Mouse (Mus musculus): ENCODE measurements around the gene Cbr2.

Cbr2 gene

DNA sequence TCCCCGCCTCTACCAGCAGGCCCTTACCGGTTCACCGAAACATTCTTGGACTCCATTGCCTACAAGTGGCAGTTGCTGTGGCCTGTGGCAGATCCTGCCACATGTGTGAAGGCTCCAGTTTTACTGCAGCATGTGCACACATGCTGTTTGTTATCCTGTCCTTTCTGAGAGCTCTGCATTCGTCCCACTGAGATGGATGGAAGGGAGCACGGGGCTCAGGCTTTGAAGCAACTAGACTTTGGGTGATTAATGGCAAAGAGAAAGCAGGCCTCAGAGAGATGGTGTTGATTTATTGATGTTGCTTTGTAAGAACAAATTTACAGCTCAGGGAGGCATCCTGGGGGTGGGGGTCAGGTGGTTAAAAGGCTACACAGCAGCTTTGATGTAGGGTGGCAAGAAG lies 21.2 kb downstream of the Cbr2 start:
- no peak for DNase-seq

- DNase-seq, result no peak
Observed at GRCm38 (mm10) chr11:120709551-120709950, 22.4 kb downstream of the Cbr2 start.

- no peak for DNase-seq
Observed at GRCm38 (mm10) chr11:120707969-120708368, 23.9 kb downstream of the Cbr2 start.

DNA sequence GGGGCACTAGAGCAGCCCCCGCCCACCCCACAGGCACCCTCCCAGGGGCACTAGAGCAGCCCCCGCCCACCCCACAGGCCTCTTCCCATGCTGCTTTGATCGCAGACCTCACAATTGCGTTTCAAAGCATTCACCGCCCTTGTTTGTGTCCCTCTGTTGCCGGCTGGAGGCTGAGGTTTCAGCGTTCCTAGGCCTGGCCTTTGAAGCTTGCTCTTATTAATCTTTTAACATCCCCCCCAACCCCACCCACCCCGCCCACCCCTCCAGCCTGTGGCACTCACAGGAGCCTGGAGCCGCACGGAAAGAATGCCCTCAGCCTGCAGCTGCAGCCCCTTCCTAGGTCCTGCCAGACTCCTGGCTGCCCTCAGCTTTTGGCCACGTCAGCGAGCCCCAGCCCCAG lies 24.7 kb downstream of the Cbr2 start:
- DNase-seq, result no peak

DNA sequence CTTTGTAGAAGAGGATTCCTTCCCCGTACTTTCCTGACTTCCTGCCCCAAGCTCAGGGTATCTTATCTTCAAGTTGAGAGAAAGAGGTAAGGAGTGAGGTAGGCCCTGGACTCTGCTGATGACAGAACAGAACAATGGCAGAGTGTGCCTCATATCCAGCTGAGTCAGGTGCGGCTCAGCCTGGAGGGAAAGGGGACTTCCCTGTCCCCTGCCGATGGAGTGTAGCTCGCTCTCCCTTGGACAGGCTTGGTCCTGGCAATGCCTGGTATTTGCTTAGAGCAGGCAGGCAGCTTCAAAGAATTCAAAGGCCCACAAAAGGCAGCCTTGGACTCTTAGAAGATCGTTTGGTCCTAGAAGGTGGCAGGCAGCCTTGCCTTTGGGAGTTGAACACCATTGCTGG lies 25.8 kb downstream of the Cbr2 start:
- no peak for DNase-seq

GRCm38 (mm10) chr11:120704486-120705325 lies 27.2 kb downstream of the Cbr2 start:
- no peak for DNase-seq

DNA sequence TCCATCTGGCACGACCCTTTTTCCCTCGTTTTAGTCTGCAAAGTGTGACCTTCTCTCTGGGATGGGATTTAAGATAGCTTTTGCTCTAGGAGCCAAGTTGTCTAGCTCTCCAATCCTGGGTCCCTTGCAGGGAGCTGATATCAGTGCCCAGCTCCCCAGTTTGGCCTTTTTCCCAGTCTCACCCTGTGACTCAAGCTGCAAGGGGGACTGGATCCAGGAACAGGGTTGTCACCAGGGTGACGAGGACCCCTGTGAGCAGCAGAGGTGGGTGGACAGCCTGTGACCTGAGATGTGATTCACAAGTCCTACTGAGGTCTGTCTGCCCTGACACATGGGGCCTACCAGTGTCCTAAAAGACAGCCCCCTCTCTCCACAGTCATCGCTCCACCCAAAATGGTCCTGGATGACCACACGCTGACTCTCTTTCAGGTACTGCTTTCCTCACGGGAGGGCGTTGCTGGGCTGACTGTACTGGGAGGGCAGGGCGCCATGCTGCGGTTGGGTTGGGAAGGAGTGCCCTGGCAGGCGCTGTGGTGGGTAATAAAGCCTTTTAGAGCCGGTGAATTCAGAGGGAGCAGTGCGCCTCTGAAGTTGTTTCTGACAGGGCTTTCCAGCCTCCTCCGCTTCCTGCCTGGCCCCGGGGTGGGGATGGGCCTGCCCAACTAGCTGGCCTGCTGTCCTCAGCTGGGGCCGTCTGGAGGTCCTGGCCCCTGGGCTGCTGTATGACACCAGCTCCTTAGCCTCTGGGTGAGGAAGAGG lies 28.0 kb downstream of the Cbr2 start:
- DNase-seq, result no peak

DNA sequence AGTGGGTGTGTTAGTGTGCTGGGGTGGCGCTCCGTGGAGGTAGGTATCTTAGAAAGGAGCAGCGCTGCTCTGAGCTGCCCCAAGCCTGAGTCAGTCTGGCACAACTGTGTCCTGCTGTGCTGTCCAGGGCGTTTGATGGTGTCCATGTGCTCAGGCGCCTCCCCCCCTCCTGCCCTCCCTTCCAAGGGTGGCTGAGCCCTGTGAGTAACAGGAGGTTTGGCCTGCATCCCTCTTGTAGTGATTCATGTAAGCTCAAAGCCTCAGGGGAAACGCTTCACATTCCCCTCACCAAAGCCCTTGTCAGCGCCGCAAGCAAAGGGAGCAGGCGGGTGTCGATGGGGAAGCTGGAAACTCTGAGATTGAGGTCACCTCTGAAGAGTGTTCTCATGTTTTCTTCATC lies 34.2 kb downstream of the Cbr2 start:
- no peak for DNase-seq

DNA sequence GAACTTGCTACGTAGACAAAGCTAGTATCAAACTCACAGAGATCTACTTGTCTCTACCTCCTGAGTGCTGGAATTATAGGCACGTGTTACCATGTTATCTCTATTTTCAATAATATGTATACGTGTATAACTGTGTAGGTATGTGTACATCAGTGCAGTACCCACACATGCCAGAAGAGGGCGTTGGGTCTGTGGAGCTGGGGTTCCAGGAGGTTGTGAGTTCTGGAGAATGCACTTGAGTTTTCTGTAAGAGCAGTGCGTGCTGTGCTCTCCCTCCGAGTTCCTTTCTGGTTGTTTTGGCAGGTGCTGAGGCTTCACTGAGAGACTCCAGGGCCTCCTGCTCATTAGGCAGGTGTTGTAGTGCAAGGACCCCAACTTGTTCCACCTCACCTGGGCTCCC lies 35.3 kb downstream of the Cbr2 start:
- no peak for DNase-seq

DNA sequence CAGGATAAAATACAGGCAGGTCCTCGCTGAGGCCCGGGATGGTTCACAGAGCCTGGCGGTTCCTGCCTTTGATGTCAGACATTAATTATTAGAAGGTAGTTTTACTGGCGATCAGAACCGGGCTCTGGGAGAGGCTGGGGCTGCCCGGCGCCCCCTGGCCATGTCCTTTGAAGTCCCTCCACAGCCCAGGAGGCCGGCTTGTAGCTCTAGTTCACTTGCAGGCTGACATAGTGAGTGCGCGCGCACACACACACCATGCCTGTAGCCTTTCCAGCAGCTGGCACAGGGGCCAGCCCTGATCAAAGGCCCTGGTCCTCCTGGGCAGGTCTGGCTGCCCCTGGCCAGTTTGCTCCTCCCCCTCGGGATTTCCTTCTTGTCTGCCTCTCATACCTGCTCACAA lies 36.3 kb downstream of the Cbr2 start:
- no peak for DNase-seq

- no peak for DNase-seq
Observed at GRCm38 (mm10) chr11:120695184-120695583, 36.7 kb downstream of the Cbr2 start.

- DNase-seq, result no peak
Observed at GRCm38 (mm10) chr11:120693461-120693860, 38.5 kb downstream of the Cbr2 start.

DNA sequence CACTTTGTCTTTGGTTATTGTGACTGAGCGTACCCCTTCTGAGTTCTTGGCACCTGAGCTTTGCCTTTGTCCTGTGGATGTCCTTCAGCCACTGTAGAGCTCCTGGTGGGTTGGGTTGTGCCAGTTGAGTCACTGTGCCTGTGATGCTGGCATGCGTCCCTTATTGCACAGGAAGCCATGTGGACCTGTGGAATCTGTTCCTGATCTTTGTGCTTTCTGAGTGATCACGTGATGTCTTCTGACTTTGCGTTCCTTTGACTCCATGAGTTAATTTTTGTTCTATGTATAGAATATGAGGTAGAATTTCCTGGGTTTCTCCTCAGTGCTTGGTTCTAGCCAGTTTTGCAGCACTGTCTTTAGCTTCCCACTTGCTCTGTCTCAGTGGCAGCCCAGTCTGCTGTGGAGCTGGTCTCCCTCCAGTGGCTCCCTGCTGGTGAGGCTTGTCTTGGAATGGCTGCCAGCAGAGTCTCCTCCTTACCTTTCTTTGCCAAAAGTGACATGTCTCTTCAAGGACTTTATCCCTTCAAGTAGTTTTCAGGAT lies 39.4 kb downstream of the Cbr2 start:
- DNase-seq, result no peak

- DNase-seq, result no peak
Observed at GRCm38 (mm10) chr11:120689365-120689764, 42.5 kb downstream of the Cbr2 start.

DNA sequence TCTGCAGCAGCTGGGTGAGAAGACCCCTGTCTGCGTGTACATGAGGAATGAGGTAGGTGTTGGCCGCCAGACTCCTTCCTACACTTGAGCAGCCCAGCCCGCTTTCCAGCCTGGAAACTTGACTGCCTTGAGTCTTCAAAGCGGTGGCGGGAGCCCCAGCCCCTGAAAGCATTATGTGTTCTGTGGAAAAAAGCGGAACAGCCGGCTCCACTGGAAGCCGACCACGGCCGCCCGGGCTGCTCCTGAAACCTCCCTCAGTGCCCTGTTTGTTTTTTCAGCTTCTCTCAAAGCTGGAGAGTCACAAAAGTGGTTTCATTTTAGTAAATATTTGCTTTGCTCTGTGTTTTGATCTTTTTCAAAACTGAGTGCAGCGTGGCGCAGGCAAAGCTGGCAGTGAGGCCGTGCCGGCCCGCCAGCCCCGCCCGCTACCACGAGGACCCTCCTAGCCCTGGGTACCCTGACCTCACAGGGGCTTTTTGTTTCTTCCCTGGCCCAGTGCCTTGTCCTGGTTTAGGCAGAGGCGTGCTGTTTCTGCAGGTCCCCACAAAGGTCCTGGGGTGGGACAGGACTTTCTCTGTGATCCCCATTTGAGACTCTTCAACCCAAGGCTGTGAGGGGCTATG lies 45.2 kb downstream of the Cbr2 start:
- no peak for DNase-seq

GRCm38 (mm10) chr11:120684660-120685059 lies 47.3 kb downstream of the Cbr2 start:
- DNase-seq, result no peak

DNA sequence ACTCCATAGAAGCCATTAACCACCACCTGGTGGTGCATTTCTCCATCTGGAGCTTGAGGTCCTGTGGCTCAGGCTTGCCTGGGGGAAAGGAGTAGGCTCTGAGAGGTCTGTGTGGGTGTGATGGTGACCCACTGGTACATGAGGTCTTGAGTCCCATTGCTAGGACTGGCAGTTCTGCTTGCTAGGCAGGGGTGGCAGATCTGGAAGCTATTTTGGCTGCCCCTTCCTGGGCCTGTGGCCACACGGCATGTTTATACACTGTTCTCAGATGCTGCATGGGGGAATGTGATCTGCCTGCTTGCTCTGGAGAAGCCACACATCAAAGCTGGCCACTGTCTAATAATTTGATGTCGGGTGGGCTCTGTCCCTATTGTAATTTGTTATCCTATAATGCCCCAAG lies 47.8 kb downstream of the Cbr2 start:
- DNase-seq, result no peak

GRCm38 (mm10) chr11:120683536-120683935 lies 48.4 kb downstream of the Cbr2 start:
- DNase-seq, result no peak

- no peak for DNase-seq
Observed at GRCm38 (mm10) chr11:120682683-120683082, 49.2 kb downstream of the Cbr2 start.

DNA sequence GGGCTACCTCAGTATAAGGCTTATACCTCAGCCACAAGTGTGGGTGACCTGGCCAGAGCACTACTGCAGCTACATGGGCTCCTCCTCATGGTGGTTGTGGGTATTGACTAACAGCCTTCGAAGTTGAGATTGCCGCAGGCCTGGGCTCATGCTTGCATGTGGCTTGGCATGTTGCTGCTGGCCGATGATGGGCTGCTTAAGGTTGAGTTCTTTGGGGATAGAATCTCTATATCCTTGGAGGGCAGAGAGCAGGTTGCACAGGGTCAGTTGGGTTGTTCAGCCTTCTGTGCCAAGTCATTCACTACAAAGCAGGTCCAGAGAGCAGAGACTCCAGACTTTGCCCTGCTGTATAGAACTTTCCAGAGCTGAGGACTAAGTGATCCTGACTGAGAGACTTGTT lies 52.0 kb downstream of the Cbr2 start:
- no peak for DNase-seq

Measured in cerebellum, adult 9-11 months (tissue).